Mouse (Mus musculus): ENCODE data around the gene Ripk3.
A peak's percentile ranks its signal among the peaks of the same experiment; 100 is the strongest.

Ripk3 gene

DNA sequence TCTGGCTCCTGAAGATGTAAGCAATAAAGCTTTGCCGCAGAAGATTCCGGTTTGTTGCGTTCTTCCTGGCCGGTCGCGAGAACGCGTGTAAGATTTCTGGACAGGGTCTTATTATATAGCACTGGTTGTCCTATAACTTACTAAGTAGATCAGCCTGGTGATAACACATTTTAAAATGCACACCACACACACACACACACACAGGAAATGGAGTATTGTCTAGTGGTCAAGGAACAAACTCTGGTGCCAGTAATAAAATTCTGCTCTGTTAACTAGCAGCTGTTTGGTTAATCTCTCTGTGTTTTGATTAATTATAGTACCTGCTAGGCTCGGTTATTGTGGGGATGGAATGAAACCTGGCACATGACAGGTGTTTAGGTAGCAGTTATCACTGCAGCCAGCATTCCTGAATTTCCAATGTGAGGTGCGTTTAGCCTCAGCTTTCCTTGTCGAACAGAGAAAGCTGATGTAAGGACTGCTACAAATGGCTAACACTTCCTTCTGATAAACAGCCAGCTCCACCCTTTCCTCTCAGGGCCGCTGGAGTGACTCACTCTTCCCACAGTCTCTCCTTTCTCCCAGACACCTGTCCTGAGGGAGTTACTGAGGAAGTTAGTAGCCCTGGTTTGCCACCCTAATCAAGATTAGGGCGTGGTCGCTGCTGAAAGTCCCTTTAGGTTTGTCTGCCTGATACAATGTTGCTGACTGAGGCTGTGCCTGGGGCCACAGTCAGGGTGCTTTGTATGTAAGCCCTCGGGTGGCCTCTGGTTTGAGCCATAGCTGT, 6.9 kb upstream of the Ripk3 start:
- no peak for DNase-seq (ENCODE audit: low read depth, low spot score)

DNA sequence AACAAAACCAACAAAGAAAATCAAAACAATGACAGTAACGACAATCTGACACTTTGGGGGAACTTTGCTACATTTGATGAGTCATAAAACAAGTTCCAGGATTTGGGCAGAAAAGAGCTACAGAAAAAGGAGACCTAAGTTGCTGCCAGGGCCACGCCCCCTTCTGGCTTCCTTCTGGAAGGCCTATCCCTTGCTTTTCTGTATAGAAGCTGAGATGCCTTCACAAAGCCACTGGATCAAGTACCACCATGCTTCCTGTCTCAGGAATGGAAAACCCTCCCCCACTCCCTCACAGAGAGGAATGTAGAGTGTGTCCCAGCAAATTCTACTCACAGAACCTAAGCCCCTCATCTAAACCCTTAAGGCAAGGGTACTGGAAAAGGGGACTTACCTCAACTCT, 5.3 kb upstream of the Ripk3 start:
- DNase-seq (ENCODE audit: low read depth, low spot score), result no peak

DNA sequence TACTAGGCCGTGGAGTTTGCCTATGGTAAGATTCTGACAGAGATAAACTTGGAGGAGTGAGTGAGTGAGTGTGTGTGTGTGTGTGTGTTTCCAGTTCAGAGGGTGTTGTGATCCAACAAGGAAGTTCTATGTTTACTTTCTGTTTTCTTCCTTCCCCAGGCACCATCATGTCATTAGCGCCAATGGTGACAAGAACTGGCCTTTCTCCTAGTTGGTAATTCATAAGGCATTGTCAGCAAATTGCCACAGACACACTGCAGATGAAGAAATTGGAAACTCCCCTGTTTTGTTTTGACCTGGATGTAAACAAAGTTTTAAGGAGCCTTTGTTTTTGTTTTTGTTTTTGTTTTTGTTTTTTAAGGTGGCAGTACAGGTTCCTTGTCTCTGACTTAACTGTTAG, 4.8 kb upstream of the Ripk3 start:
- DNase-seq (ENCODE audit: low read depth, low spot score), result no peak

DNA sequence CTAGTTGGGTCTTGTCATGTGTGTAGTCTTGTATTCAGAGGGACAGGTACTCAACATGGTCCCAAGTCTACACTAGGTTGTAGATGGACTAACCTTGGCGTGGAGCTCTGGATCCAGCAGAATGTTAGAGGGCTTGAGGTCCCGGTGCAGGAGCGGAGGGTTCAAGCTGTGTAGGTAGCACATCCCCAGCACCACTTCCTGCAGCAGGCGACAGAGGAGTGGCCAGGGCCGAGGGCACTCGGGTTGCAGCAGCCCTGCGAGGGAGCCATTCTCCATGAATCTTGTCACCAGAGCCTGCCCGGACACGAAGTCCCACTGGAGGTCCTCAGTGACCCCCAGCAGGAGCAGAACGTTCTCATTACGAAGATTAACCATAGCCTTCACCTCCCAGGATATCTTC, 934 bp downstream of the Ripk3 start:
- no peak for DNase-seq (ENCODE audit: low read depth, low spot score)

DNA sequence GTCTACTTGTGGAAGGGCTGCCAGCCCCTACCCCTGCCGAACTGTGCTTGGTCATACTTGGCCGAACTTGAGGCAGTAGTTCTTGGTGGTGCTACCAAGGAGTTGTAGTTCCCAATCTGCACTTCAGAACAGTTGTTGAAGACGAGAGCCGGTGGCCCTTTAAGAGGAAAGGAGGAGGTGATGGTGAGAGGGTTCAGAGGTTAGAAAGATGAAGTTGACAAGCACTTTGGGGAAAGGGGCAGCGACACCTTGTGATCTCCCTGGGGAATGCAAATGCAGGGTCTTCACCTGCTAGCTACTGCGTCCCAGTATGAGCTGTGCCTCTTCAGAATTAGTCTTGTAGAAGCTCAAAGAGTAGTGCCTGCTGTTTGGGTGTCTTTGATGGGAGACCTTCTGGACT, 3.5 kb downstream of the Ripk3 start:
- DNase-seq (ENCODE audit: low read depth, low spot score), result peak; percentile 13

DNA sequence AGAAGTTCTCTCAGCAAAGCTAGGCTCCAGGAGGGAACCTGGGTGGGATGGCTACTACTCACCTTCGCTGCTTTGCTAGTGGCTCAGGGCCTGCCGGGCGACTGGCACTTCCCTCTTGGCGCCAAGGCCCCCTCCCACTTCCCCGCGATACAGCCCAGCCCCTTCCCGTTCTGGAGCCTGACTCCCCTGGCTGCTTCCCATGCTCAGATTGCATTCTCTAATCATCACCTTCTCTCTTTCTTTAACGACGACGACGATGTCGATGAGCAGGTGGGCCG, 4.8 kb downstream of the Ripk3 start, which contains the start of gene Adcy4:
Gene Adcy4 (minus strand): TSS at position 138 of the 278 bp plus-strand sequence.
- no peak for DNase-seq (ENCODE audit: low read depth, low spot score)

DNA sequence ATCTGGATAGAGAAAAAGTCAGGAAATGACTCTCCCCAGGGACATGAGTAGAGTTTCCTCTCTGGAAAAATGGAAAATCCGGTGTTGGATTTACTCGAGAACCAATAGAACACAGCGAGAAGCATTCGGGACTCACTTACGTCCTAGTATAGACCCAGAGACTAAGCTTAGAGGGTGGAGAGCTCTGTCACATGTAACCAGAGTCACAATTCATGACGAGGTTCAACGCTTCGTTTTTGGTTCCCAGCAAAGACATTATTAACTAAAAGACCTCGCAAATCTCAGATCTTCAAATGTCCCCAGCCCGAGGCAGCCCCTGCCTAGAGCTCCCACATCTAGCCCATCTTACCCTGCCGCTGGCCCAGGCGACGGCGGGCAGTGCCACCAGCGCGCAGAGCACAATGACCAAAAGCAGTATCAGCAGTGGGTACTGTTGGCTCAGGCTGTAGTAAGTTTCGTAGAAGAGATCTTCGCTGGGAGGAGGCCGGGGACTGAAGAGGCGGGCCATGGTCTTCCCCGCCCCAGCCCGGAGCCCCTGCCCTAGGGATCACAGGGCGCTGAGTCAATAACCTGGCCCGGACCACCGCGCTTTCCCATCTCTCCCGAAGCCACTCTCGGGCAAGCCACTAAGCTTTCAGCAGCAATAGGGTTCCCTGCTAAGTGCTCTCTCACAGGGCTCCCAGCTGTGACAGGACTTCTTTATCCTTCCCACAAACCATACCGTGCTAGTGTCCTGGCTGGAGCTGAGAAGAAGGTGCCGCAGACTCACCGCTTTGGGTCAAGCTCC, 5.3 kb downstream of the Ripk3 start:
- no peak for DNase-seq (ENCODE audit: low read depth, low spot score)

DNA sequence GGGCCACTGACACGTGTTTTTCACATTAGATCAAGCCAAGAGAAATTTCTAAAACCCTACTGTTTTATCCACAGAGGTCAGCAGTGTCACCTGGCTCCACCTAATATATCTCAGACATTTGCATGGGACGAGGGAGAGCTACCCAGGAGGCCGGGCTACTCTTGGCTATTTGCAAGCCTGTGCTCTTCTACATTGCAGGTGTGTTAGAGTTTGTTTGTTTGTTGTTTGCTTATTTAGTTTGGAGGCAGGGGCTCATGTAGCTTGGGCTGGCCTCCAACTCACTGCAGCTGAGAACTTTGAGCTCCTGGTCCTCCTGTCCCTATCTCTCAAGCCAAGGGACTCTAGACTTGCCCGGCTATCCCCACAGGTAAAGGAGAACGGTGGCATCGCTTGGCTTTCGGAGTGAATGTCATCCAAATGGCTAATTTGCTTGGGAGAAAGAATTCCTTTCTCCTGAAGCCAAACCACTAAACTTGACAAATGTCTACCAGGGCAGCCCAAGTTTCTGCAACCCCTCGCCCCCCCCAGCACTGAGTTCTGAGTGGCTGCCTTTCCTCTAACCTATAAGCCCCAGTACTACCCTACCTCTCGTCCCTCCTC, 6.2 kb downstream of the Ripk3 start:
- no peak for DNase-seq (ENCODE audit: low read depth, low spot score)

DNA sequence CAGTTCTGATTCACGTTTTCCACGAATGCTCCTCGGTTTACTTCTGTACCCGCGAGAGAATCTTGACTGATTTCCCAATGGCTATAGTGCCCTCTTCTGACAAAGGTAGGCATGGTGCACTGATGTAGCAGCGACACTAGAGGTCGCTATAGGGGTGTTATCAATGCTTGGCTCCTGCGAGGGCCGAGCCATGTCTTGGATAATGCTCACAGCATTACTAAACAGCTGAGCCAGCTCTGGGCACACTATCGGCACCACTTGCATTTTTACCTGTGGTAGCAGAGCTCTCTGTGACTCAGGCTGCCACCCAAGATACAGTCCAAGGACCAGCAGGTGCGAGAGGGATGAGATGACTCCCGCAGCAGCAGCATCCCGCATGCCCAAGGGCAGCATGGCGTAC, 7.4 kb downstream of the Ripk3 start:
- peak; percentile 81 for DNase-seq (ENCODE audit: low read depth, low spot score)

DNA sequence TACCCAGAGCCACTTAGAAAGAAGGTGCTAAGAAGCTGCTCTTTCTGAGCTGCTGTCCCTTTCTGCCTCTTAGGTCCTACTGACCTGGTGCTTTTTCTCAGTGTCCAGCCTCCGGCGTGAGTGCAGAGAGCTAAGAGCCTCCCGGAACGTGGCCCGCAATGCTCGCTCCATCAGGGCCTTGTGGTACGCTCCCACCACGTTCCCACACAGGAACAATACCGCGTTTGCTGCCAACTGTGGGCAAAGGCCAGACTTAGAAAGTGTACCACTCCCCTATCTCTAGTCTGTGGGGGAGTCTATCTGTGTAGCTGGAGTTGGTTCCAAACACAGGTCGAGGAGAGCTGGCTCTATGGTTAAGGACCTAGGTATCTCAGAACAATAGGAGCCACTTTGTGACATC, 7.9 kb downstream of the Ripk3 start:
- DNase-seq (ENCODE audit: low read depth, low spot score), result no peak

DNA sequence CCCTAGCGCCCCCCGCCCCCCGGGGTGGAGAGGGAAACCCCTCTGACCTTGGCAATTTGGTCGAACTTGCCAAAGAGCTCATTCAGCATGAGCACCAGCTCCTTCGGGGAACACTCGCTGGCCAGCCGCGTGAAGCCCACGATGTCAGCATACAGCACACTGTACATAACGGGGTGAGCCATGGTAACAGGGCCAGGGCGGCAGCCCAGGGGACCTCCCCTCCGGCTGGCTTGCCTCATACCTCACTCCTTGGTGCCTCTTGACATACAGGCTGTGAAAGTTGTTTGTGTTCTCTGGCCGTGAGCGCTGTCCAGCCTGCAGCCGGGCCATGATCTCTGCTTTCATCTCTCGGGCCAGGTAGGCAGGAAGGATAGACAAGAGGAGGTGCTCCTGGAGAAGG, 9.0 kb downstream of the Ripk3 start:
- no peak for DNase-seq (ENCODE audit: low read depth, low spot score)

DNA sequence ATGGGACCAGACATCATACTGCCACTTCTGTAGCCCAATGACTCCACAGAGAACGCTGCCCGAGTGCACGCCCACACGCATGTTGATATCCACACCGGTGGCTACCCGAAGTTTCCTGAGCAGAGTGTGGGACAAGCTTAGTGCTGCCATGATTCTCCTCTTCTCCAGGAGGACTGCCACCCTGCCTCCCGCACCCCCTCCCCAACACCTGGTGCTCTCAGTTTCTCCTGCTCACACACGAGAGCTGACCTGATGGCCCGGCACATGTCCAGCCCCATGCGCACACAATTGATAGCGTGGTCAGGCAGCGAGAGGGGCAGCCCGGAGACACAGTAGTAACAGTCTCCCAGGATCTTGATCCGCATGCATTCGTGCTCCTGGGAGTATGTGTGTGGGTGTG, 10.0 kb downstream of the Ripk3 start:
- DNase-seq (ENCODE audit: low read depth, low spot score), result no peak

DNA sequence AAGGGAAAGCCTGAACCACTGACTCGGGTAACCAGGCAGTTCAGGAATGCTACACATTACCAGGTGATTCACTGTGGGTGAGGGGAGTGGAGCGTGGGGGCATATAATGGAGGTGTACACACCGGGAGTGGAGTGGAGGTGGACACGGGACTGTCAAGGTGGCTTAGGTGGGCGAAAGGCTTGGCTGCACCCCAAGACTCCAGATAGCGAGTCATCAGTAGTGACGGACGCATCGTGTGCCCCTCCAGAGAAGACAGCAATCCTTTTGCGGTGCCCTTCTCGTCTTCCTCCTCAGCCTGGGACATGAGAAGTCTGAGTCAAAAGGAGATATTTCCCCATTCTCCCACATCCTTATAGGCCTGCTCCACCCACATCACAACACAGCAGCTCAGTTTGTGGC, 10.9 kb downstream of the Ripk3 start:
- DNase-seq (ENCODE audit: low read depth, low spot score), result no peak

DNA sequence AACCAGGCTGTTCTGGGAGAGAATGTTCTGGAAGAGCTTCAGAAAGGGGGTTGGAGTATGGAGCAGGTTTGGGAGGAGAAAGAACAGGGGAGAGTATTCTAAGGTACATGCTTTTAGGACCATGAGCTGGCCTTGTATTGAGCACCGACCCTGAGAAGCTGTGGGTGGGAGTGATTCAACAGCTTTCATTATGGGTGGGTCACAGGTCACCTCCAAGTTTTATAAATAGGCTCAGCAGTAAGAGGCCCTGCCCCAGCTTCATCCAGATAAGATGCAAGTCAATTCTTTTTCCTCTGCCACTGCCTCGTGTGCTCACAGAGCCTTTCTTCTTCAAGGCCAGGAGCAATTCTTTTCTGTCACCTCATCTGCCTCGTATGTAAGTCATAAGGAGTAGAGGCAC, 11.5 kb downstream of the Ripk3 start:
- DNase-seq (ENCODE audit: low read depth, low spot score), result no peak

DNA sequence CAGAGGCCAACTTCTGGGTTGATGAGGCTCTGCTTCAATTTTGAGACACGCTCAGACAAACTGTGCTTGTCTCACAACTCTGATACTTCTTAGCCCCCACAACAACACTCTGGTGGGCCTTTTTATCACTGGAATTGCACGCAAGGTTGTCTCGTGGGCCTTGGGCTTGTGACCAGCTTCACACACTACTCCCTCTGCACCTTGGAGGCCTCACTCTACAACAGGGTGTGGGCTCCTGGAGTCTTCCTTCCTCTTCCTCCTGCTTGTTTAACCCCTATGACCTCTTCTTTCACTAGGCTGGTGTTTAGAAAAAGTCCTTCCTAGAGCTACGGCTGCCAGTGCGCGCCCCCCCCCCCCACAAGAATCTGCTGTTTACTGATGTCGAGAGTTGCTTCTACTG, 12.0 kb downstream of the Ripk3 start:
- DNase-seq (ENCODE audit: low read depth, low spot score), result no peak

DNA sequence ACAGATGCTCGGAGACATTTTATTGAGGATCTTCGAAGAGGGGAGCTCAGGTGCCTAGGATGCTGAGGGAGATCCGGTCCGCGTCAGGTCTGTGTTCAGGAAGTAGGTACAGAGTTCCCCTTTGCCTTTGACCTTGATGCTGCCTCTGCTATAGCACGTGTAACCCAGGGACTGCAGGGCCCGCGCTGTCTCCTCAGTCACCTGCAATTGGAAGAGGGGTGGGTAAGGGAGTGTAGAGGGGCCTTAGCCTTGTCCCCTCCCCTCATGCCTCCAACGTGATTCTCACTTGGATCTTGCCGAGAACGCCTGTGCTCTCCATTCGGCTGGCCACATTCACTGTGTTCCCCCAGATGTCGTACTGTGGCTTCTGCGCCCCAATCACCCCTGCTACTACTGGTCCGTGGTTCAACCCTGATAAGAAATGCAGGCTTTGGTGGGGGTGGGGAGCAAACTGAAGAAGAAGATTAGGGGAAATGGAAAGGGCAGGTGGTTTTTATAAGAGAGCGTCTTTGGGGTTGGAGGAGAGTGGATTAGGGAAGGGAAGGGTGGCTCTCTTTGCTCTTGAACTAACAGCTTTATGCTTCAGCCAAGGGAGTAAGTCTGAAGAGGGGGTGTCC, 19.5 kb downstream of the Ripk3 start:
- no peak for DNase-seq (ENCODE audit: low read depth, low spot score)

DNA sequence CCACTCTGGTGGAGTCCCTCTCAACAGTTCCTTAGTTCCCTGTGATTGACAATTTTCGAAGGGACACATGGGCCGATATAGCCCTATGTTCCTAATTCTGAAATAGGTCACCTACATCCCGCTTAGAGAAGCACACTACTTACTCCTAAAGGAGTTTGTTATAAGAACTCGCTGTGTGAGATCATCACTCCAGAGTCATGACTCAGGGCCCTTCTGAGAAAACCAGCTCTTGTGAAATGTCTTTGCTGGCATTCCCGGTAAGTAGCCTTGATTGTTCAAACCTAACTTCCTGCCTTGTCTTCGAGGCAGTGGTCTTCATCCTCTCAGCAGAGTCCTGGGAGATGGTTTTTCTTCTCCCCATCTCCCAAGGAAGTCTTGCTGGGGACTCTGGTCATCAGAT, 20.1 kb downstream of the Ripk3 start:
- DNase-seq (ENCODE audit: low read depth, low spot score), result no peak

DNA sequence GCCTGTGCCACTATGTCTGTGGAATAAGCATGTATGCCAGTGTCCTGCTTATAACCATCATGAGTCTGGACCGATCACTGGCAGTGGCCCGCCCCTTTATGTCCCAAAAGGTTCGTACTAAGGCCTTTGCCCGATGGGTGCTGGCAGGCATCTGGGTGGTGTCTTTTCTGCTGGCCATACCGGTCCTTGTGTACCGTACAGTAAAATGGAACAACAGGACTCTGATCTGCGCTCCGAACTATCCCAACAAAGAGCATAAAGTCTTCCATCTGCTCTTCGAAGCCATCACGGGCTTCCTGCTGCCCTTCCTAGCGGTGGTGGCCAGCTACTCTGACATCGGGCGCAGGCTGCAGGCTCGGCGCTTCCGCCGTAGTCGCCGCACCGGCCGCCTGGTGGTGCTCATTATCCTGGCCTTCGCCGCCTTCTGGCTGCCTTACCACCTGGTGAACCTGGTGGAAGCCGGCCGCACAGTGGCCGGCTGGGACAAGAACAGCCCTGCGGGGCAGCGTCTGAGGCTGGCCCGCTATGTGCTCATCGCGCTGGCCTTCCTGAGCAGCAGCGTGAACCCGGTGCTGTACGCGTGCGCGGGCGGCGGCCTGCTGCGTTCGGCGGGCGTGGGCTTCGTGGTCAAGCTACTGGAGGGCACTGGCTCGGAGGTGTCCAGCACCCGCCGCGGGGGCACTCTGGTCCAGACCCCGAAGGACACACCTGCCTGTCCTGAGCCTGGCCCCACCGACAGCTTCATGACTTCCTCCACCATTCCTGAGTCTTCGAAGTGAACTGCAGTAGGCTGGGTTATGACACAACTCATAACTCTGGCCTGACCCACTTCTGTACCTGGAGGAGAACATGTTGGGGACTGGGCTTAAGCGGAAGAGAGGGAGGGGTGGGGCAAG, 20.9 kb downstream of the Ripk3 start:
- no peak for DNase-seq (ENCODE audit: low read depth, low spot score)

DNA sequence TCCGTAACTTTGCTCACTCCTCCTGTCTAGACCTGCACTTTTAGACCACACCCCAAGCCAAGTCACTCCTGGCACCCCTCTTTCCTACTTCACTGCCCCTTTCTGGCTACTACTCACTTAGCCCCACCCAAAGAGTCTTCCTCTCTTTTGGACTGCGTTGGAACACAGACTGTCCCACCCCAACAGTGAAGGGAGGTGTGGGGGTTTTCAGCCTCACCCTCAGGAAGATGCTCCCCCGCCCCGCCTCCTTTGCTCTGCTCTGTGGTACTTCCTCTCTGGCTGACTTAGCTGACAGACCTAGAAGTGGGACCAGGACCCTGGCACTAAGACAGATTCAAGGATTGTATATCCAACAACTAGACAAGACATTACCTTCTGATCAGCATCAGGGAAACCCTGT, 23.0 kb downstream of the Ripk3 start, which contains the start of gene Ltb4r1:
Gene Ltb4r1 (plus strand): TSS at position 267 of the 400 bp plus-strand sequence.
- DNase-seq (ENCODE audit: low read depth, low spot score), result no peak

DNA sequence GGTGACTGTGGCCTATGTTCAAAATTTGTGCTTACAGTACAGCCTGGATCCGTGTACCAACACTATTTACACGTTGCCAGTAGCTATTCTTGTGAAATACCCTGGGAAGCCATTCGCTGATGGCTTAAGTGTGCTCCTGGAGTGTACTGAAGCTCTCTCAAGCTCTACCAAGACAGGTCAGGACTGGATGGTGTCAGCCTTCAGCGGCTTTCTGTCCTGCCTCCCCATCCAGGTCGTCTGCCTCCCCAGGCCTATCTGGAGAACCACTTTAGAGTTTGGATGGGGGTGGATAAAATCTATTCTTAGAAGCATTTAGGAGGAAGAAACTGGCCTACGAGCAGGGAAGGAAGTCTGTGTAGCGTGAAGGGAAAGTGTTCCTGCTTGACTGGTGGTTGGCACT, 25.5 kb downstream of the Ripk3 start:
- no peak for DNase-seq (ENCODE audit: low read depth, low spot score)

DNA sequence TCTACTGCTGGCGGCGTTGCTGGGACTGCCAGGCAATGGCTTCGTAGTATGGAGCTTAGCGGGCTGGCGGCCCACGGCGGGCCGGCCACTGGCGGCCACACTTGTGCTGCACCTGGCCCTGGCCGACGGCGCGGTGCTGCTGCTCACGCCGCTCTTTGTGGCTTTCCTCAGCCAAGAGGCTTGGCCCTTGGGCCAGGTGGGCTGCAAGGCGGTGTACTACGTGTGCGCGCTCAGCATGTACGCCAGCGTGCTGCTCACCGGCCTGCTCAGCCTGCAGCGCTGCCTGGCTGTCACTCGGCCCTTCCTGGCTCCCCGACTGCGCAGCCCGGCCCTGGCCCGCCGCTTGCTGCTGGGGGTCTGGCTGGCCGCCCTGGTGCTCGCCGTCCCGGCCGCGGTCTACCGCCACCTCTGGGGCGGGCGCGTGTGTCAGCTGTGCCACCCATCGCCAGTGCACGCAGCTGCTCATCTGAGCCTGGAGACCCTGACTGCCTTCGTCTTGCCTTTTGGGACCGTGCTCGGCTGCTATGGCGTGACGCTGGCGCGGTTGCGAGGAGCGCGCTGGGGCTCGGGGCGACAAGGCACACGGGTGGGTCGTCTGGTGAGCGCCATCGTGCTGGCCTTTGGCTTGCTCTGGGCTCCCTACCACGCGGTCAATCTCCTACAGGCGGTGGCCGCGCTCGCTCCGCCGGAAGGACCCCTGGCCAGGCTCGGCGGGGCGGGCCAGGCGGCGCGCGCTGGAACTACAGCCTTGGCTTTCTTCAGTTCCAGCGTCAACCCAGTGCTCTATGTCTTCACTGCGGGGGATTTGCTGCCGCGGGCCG, 26.5 kb downstream of the Ripk3 start:
- no peak for DNase-seq (ENCODE audit: low read depth, low spot score)
